Mouse (Mus musculus) ovary, postnatal 14 days (tissue): ENCODE data around the gene Cdh23.

ENCODE experiments used
- DNase-seq: peaks from one replicate; pipeline ENCODE4 v3.0.0; 2022; ENCODE audit warnings: low spot score

Gene Cdh23

DNA sequence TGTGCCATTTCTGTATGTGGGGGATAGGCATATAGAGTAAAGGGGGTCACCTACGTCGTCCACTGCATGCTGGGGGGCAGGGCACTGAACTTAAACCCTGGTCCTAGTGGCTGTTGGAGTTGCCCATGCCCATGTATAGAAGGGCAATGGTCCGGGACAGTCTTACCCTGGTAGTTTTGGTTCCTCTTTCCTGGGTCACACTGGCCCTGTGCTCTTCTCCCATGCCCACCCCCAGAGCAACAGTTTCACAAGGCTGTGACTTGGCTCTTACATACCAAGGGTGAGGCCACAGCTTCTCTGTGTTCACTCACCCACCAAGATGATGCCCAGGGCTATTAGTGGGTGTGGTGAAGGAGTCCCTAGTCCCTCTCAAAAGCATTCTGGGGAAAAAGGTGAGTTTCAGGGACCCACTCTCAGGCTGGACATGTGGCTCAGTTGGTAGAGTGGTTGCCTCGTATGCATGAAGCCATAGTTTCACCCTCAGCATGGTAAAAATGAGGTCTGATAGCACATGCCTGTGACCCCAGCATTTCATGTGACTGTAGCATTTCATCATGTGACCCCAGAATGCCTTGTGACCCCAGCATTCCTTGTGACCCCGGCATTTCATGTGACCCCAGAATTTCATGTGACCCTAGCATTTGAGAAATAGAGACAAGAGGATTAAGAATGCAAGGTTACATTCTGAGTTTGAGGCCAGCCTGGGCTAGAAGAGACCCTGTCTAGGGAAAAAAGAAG lies 435.6 kb downstream of the Cdh23 start:
- DNase-seq: no peak

- no peak for DNase-seq
Measured at GRCm38 (mm10) chr10:60257261-60257825, 438.9 kb downstream of the Cdh23 start.

DNA sequence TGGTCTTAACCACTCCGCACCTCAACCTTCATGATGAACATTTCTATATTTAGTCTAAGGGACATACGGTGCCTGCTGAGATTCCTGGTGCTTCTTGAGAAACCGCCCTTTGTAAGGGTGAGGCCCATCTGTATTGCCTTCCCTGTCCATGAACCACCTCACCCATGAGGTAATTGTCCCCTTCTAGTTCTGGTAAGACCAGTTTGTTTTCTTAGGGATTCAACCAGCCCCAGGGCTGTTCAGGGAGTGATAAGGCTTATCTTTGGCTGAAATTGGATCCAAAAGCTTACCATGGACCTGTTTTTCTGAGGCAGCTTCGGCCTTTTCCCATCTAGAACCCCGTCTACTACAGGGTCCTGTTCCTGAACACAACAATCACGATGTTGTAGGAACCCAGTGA lies 440.2 kb downstream of the Cdh23 start:
- DNase-seq: no peak
